Mouse (Mus musculus): ENCODE measurements around the gene Samhd1. TPM values are rescaled to one million over a fixed set of nuclear protein-coding genes. Genes with fewer than 3 reads are reported as not detected.
A peak's percentile ranks its signal among the peaks of the same experiment; 100 is the strongest.

Samhd1 gene
- polyA plus RNA-seq, 1 experiment from 2014 or later, result 23.5 TPM

DNA sequence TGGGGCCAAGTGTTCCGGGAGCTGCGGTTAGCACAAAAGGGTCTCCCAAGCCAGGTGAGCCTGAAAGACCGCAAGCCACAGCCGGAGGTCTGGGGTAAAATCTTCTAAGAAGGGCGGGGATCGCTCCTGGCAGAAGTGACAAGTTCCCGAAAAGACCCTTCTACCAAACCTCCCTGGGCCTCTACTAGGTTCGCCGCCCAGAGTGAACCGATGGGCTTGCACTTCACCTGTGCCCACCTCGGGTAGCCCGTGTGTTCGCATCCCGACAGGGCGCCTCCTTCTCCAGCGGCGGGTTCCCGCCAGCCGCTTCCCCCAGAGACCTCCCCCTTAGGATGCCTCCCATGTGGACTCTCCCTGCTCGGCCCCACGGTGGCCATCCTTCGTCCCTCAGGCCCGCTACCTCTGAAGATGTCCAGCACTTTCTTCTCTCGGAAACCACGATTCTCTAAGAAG is 560 bp downstream of the Samhd1 start:
- Histone ChIP-seq H3K36me3 (no peaks in the 10 kb centered on the region), H3K4me2 (replicated peaks) (peak overlapping the region; percentile 71), H3K9ac (peak overlapping the region; percentile 62), H3K9me3 (no peaks in the 10 kb centered on the region), H3K27ac (peak overlapping the region; percentile 63), H3K27me3 (replicated peaks) (no peaks in the 10 kb centered on the region), H3K4me3 (replicated peaks) (peak overlapping the region; percentile 58), H3K4me1 (replicated peaks) (0 out of 2 replicates have a peak, but pooled peaks cover 2% of the 10 kb centered on the region)
- ATAC-seq, result peak; percentile 79
- WGBS, result 0% methylated on average over 25 of the region's 25 CpGs

DNA sequence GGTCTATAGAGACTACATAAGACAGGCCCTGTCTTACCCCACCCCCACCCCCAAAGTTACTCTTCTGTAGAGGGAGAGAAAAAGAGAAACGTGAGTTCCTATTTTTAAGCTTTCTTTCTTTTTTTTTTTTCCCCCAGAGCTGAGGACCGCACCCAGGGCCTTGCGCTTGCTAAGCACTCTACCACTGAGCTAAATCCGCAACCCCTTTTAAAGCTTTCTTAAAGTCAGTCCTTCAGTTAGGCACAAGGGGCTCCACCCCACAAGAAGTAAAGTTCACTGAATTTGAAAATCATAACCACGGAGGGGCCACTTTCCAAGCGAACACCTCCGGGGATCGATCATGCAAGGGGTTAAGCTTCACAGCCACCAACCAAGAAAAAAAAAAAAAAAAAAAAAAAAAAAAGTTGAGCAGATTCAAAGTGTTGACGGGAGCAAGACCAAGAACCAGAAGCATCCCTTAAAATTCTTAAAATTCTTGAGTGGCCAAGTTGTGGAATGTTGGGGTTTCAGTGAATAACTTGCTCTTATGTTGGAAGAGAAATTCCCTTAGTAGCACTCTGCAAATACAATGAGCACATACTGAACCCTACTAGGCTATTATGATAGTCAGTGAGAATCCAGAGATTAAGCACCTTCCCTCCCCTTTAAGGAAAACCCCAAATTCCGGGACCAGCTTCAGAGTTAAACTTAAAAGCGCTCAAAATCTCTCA is 1.1 kb downstream of the Samhd1 start:
- Histone ChIP-seq H3K9me3 (no peaks in the 10 kb centered on the region), H3K36me3 (no peaks in the 10 kb centered on the region), H3K4me2 (replicated peaks) (peak overlapping the region; percentile 71), H3K4me1 (replicated peaks) (0 out of 2 replicates have a peak, but pooled peaks cover 6% of the 10 kb centered on the region), H3K4me3 (replicated peaks) (peak overlapping the region; percentile 58), H3K27ac (0 out of 2 replicates have a peak overlapping the region, but pooled peaks have one; percentile 63), H3K27me3 (replicated peaks) (no peaks in the 10 kb centered on the region), H3K9ac (peak overlapping the region; percentile 62)
- WGBS, result 16% methylated on average over 11 of the region's 11 CpGs
- ATAC-seq, result no peak

DNA sequence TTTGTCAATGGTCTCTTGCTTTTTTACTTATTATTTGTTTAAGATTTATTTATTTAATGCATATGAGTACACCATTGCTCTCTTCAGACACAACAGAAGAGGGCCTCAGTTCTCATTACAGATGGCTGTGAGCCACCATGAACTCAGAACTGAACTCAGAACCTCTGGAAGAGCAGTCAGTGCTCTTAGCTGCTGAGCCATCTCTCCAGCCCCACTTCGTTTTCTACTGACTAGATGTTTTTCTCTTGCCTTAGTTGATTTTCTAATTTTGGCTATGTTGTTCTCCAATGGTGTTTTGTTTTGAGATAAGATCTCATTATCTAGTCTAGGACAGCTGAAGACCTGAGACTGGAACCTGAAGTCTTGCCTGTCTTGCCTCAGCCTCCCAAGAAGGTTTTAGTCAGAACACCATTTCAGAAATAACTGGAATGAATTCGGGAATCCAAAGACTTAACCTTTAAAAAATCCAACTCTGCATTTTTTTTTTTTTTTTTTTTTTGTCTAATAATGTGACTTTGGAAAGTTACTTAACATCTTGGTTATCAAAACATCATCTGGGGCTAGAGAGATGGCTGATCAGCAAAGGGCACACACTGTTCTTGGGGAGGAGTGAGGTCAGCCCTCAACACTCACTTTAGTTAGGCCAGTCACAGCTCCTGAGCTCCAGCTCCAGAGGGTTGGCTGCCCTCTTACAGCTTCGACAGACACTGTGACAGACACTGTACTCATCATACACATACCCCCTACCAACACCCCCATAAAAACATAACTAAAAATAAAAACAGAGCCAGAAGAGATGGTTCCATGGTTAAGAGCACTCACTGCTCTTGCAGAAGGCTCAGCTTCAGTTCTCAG is 2.2 kb downstream of the Samhd1 start:
- H3K27ac ChIP-seq, result no peak overlapping the region
- no peak overlapping the region for H3K4me2 ChIP-seq (replicated peaks)
- no peak overlapping the region for H3K9ac ChIP-seq
- no peaks in the 10 kb centered on the region for H3K9me3 ChIP-seq
- 77% methylated on average over 3 of the region's 3 CpGs for WGBS
- H3K27me3 ChIP-seq (replicated peaks), result no peaks in the 10 kb centered on the region
- ATAC-seq, result no peak
- 0 out of 2 replicates have a peak, but pooled peaks cover 10% of the 10 kb centered on the region for H3K4me1 ChIP-seq (replicated peaks)
- H3K4me3 ChIP-seq (replicated peaks), result no peak overlapping the region
- H3K36me3 ChIP-seq, result no peaks in the 10 kb centered on the region

DNA sequence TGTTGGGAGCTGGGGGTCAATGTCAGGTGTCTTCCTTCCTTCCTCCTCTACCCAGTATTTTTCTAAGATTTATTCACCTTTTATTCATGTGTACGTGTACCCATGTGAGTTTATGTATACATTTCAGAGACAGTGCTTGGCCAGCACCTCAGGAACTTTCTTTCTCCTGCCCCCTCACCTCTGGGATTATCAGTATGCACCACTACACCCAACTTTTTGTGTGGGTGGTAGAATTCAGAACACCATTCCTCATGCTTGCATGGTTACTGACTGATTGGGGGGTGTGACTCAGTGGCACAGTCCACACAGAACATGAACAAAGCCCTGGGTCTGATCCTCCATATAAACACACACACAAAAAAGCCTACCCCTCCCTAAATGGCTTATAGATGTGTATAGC is 3.0 kb downstream of the Samhd1 start:
- no peaks in the 10 kb centered on the region for H3K27me3 ChIP-seq (replicated peaks)
- no peaks in the 10 kb centered on the region for H3K9me3 ChIP-seq
- 71% methylated on average over 1 of the region's 1 CpGs for WGBS
- no peak overlapping the region for H3K9ac ChIP-seq
- H3K4me1 ChIP-seq (replicated peaks), result 0 out of 2 replicates have a peak, but pooled peaks cover 10% of the 10 kb centered on the region
- no peak overlapping the region for H3K4me3 ChIP-seq (replicated peaks)
- no peak overlapping the region for H3K4me2 ChIP-seq (replicated peaks)
- ATAC-seq, result no peak
- H3K27ac ChIP-seq, result no peak overlapping the region
- H3K36me3 ChIP-seq, result no peaks in the 10 kb centered on the region

DNA sequence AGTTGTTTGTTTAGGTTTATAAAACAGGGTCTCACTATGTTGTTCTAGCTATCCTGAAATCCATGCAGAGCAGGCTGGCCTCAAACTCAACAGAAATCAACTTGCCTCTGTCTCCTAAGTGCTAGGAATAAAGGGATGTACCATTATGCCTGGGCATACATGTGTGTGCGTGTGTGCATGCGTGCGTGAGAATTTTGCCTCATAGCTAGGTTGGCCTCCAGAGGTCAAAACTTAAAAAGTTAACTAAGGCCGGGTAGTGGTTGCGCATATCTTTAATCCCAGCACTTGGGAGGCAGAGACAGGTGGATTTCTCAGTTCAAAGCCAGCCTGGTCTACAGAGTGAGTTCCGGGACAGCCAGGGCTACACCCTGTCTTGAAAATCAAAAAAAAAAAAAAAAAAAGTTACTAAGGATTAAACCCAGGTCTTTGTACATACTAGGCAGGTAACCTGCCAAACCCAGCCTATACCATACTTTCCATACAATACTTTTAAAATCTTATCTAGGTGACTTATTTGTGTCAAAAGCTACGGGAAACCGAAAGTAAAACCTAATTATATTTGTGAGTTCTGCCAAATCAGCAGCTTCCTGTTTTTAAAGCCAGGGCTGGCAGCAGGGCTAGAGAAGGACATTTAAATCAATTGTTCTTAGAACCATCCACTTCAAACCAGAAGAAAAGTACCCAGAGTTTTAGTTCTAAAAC is 4.1 kb downstream of the Samhd1 start:
- 0 out of 2 replicates have a peak, but pooled peaks cover 10% of the 10 kb centered on the region for H3K4me1 ChIP-seq (replicated peaks)
- no peak overlapping the region for H3K4me3 ChIP-seq (replicated peaks)
- no peaks in the 10 kb centered on the region for H3K27me3 ChIP-seq (replicated peaks)
- WGBS, result 74% methylated on average over 8 of the region's 8 CpGs
- H3K9me3 ChIP-seq, result no peaks in the 10 kb centered on the region
- no peak overlapping the region for H3K27ac ChIP-seq
- no peak overlapping the region for H3K9ac ChIP-seq
- no peaks in the 10 kb centered on the region for H3K36me3 ChIP-seq
- no peak for ATAC-seq
- no peak overlapping the region for H3K4me2 ChIP-seq (replicated peaks)

DNA sequence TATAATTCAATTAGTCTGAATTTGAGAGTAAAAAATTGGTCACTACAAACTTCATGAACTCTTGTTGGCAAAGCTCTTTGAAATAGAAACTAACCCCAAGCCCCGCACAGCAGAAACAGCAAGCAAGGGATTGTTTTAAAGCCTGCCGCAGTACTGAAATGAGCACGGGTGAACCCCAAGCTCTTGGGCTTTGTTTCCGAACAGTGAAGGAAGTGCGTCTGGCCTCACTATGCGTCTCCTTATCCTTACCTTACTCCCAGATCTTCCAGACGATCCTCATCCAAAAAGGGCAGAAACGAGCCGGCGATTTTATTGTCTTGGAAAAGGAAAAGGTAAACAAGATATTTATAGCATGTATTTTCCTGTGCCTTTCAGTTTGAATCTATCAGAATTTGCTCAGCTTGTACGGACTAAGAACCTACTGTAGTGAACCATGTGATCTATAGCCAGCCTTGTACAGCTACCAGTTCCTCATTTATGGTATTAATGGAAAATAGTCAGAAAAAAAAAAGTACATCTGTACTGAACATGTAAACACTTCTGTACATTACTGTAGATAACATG is 5.4 kb downstream of the Samhd1 start:
- H3K9ac ChIP-seq, result no peak overlapping the region
- no peaks in the 10 kb centered on the region for H3K27me3 ChIP-seq (replicated peaks)
- 0 out of 2 replicates have a peak, but pooled peaks cover 10% of the 10 kb centered on the region for H3K4me1 ChIP-seq (replicated peaks)
- H3K36me3 ChIP-seq, result no peaks in the 10 kb centered on the region
- WGBS, result 66% methylated on average over 11 of the region's 11 CpGs
- peak overlapping the region; percentile 29 for H3K4me2 ChIP-seq (replicated peaks)
- H3K9me3 ChIP-seq, result no peaks in the 10 kb centered on the region
- no peak overlapping the region for H3K4me3 ChIP-seq (replicated peaks)
- ATAC-seq, result no peak
- no peak overlapping the region for H3K27ac ChIP-seq

DNA sequence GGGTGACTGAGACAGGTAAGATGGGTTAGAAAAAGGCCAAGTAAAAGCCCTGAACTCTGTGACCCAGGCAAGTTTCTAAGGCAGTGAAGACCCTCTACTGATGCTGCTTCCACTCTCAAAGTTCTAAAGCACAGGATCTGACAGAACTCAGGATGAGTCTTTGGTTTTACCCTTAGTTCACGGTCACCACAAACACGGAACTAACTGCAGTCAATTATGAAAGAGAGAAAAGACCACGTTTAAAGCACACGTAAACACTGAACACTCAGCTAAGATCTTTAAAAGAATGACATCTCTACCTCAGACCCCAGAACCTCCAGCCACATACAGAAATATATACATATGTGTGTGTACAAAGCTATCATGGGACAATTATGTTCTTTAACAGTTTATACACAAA is 6.0 kb downstream of the Samhd1 start:
- Histone ChIP-seq H3K4me2 (replicated peaks) (no peak overlapping the region; the same call in 1 of the 2 replicates), H3K27ac (no peak overlapping the region), H3K4me3 (replicated peaks) (no peak overlapping the region), H3K27me3 (replicated peaks) (no peaks in the 10 kb centered on the region), H3K4me1 (replicated peaks) (0 out of 2 replicates have a peak, but pooled peaks cover 10% of the 10 kb centered on the region), H3K9ac (no peak overlapping the region), H3K36me3 (no peaks in the 10 kb centered on the region), H3K9me3 (no peaks in the 10 kb centered on the region)
- WGBS, result 80% methylated on average over 4 of the region's 4 CpGs
- no peak for ATAC-seq

DNA sequence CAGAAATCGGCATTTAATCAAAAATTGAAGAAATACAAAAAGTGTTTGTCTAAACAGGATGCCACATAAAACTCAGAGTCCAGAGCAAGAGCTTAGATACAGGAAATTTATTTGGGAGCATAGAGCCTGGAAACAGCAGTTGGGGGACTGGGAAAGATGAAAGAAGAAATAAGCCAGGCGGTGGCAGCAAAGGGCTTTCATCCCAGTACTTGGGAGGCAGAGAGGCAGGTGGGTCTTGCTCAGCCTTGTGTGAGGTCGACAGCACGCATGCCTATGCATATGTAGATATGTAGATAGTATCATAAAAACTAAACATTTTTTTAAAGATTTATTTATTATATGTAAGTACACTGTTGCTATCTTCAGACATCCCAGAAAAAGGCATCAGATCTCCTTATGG is 7.0 kb downstream of the Samhd1 start:
- WGBS, result 59% methylated on average over 4 of the region's 4 CpGs
- Histone ChIP-seq H3K4me3 (replicated peaks) (no peak overlapping the region), H3K4me1 (replicated peaks) (0 out of 2 replicates have a peak, but pooled peaks cover 10% of the 10 kb centered on the region), H3K9me3 (no peaks in the 10 kb centered on the region), H3K4me2 (replicated peaks) (no peak overlapping the region), H3K27ac (no peak overlapping the region), H3K27me3 (replicated peaks) (no peaks in the 10 kb centered on the region), H3K9ac (no peak overlapping the region), H3K36me3 (no peaks in the 10 kb centered on the region)
- no peak for ATAC-seq

DNA sequence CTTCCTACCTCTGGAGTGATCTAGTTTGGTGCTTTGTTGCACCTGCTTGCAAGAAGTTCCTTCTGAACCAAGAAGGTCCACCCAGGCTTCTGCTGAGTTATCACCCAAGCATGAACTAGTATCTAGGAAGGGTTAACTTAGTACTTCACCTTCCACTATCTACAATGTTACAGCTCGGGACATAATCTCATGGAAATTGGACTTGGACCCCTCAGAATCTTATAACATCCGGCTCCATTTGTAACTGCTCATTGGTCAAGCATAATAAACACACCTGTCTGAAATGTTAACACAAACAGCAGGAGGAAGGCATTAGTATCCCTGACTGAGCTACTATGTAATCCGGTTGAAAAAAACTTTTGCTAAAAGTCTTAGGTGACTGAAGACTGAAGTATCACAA is 7.7 kb downstream of the Samhd1 start:
- Histone ChIP-seq H3K27ac (peak overlapping the region; percentile 48; the same call in 1 of the 2 replicates), H3K36me3 (no peaks in the 10 kb centered on the region), H3K4me2 (replicated peaks) (peak overlapping the region; percentile 14; the same call in 1 of the 2 replicates), H3K9me3 (no peaks in the 10 kb centered on the region), H3K27me3 (replicated peaks) (no peaks in the 10 kb centered on the region), H3K4me3 (replicated peaks) (no peak overlapping the region), H3K9ac (no peak overlapping the region), H3K4me1 (replicated peaks) (0 out of 2 replicates have a peak, but pooled peaks cover 10% of the 10 kb centered on the region)
- peak; percentile 78 for ATAC-seq
- WGBS, result 50% methylated on average over 3 of the region's 3 CpGs

DNA sequence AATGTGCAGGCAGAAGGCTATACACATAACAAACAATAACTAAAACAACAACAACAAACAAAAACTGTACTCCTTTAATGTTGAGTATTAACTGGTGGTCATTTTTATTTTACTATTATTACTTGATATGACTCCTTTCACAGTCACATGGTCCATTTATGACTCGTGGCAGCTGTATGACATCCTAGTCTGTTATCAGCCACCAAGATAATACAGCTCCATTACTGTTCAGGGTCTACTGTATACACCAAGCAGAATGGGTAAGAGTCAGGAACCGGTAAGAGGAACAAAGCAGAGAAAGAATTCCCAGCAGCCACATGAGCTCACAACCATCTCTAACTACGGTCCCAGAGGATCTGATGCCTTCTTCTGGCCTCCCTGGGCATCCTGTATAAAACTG is 9.8 kb downstream of the Samhd1 start:
- Histone ChIP-seq H3K27ac (no peak overlapping the region), H3K9ac (no peak overlapping the region), H3K27me3 (replicated peaks) (no peaks in the 10 kb centered on the region), H3K9me3 (no peaks in the 10 kb centered on the region), H3K4me3 (replicated peaks) (no peak overlapping the region), H3K4me1 (replicated peaks) (0 out of 2 replicates have a peak, but pooled peaks cover 8% of the 10 kb centered on the region), H3K4me2 (replicated peaks) (no peak overlapping the region), H3K36me3 (0 out of 2 replicates have a peak, but pooled peaks cover 4% of the 10 kb centered on the region)
- ATAC-seq, result peak; percentile 68; the same call in 1 of the 2 replicates
- WGBS, result 70% methylated on average over 3 of the region's 3 CpGs

DNA sequence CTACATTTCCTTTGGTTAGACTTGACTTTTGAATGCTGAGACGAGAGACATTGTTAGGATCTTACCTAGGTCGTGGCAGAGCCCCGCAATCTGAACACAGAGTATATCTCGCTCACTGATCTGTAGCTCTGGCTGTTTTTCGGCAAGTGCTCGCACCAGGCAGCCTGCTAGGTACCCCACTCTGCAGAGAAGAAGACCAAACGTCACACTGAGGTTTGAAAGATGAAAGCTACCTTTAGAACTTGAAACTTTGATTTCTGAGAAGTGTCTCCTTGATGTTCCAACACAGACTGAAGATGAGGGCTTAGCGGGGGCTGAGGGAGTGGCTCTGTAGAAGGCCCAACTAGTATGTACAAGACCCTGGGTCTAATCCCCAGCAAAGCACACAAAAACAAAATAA is 13.3 kb downstream of the Samhd1 start:
- H3K27me3 ChIP-seq (replicated peaks), result no peaks in the 10 kb centered on the region
- H3K4me3 ChIP-seq (replicated peaks), result no peak overlapping the region
- no peaks in the 10 kb centered on the region for H3K9me3 ChIP-seq
- H3K27ac ChIP-seq, result no peak overlapping the region
- H3K9ac ChIP-seq, result no peak overlapping the region
- 87% methylated on average over 8 of the region's 8 CpGs for WGBS
- no peak overlapping the region for H3K4me2 ChIP-seq (replicated peaks)
- H3K4me1 ChIP-seq (replicated peaks), result no peaks in the 10 kb centered on the region
- no peak for ATAC-seq
- H3K36me3 ChIP-seq, result 0 out of 2 replicates have a peak, but pooled peaks cover 6% of the 10 kb centered on the region
